Mouse (Mus musculus) cortical plate, adult 2 months (tissue): ENCODE results near the gene Tcf3.

Source experiments
- CTCF ChIP-seq: fragments of 200-500 bp; IDR thresholded peaks from 2 replicates; pipeline ENCODE4 v1.5.1; 2011; ENCODE audit warnings: mild to moderate bottlenecking, control low read depth, low read length; ENCODE audit not compliant: insufficient read depth; ENCODE audit errors: extremely low read depth
- POLR2A ChIP-seq: fragments of 200-500 bp; IDR thresholded peaks from 2 replicates; pipeline ENCODE4 v1.6.1; 2011; ENCODE audit warnings: mild to moderate bottlenecking, low read length, control low read depth; ENCODE audit not compliant: insufficient read depth; ENCODE audit errors: extremely low read depth

DNA sequence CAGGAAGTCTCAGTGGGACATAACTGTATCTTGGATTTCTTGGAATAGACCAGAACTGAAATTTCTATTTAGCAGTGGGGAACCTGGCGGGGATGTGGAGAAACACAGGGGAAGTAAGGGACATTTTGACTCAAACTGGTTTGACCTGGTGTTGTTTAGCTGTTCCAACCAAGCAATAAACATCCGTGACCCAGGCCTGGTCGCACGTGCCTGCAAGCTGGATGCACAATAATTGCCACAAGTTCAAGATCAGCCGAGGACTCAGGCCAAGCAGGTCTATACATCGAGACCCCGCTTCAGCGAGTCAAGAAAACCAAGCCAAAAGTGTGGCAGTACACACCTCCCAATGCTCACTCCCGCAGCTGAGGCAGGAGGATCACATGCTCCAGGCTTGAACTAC lies 61.5 kb downstream of the Tcf3 start:
- TF ChIP-seq CTCF (no peak), POLR2A (no peak)
